Mouse (Mus musculus) midbrain, embryonic 14.5 days (tissue): ENCODE measurements around the gene Gucy1b2. TPM values are rescaled to one million over a fixed set of nuclear protein-coding genes. Genes with fewer than 3 reads are reported as not detected.

Source experiments
- ATAC-seq: fragments of 200-750 bp; cut with Nextera tagmentation; 2 replicates; pipeline ENCODE4 v1.8.0; 2017; ENCODE audit warnings: moderate number of reproducible peaks, moderate library complexity; ENCODE audit not compliant: low FRiP score, low TSS enrichment
- DNase-seq: peaks from one replicate; pipeline ENCODE4 v3.0.0-alpha.2; 2015
- H3K27ac ChIP-seq: fragments of 300-500 bp; sonication (generic); replicated peaks from 2 replicates; pipeline ENCODE4 v1.5.1; 2014; ENCODE audit warnings: mild to moderate bottlenecking, low read depth, low read length, moderate library complexity
- H3K27me3 ChIP-seq: fragments of 300-500 bp; sonication (generic); 2 replicates; pipeline ENCODE4 v1.6.1; 2014; ENCODE audit warnings: low read length, control low read depth, mixed read lengths; ENCODE audit not compliant: control insufficient read depth, insufficient read depth
- H3K36me3 ChIP-seq: fragments of 300-500 bp; sonication (generic); 2 replicates; pipeline ENCODE4 v1.6.1; 2014; ENCODE audit warnings: low read length, control low read depth; ENCODE audit not compliant: control insufficient read depth, insufficient read depth
- H3K4me1 ChIP-seq: fragments of 300-500 bp; sonication (generic); 2 replicates; pipeline ENCODE4 v1.6.1; 2014; ENCODE audit warnings: mild to moderate bottlenecking, antibody characterized with exemption, low read length, control low read depth; ENCODE audit not compliant: control insufficient read depth, insufficient read depth
- H3K4me2 ChIP-seq: fragments of 300-500 bp; sonication (generic); 2 replicates; pipeline ENCODE4 v1.6.1; 2014; ENCODE audit warnings: mild to moderate bottlenecking, low read length, moderate library complexity
- H3K4me3 ChIP-seq: fragments of 300-500 bp; sonication (generic); replicated peaks from 2 replicates; pipeline ENCODE4 v1.5.1; 2014; ENCODE audit warnings: low read depth, low read length
- H3K9ac ChIP-seq: fragments of 300-500 bp; sonication (generic); replicated peaks from 2 replicates; pipeline ENCODE4 v1.6.1; 2014; ENCODE audit warnings: mild to moderate bottlenecking, low read length, moderate library complexity
- H3K9me3 ChIP-seq: fragments of 300-500 bp; sonication (generic); 2 replicates; pipeline ENCODE4 v1.6.1; 2016; ENCODE audit warnings: low read length, control low read depth, mixed read lengths; ENCODE audit not compliant: control insufficient read depth
- WGBS: fragments of 180-500 bp; shearing (Covaris S2); extraction: QIAGEN DNeasy Blood & Tissue Kit; methylation state at CpG from one replicate; pipeline ENCODE4 v1.1.7; 2014; 5-methylcytosine and 5-hydroxymethylcytosine counted together
- polyA plus RNA-seq: library from polyadenylated mRNA; unstranded; fragments of >200 nt; fragmentation: Nextera tagmentation; extraction: Ambion mirVana; gene quantifications from 2 replicates; pipeline ENCODE4 v1.2.1, GENCODE M21; 2014

Gene Gucy1b2
- polyA plus RNA-seq, 1 experiment from 2014 or later: 1.0 TPM

- Histone ChIP-seq H3K9ac (no peak overlapping the region), H3K36me3 (no peaks in the 10 kb centered on the region), H3K27ac (no peak overlapping the region), H3K4me2 (no peak overlapping the region), H3K4me3 (no peak overlapping the region), H3K4me1 (peaks cover 14% of the 10 kb centered on the region), H3K9me3 (no peaks in the 10 kb centered on the region), H3K27me3 (no peaks in the 10 kb centered on the region)
- DNase-seq (no peak), ATAC-seq (no peak)
- WGBS: 70% methylated on average over 3 of the region's 3 CpGs
These were observed 2.0 kb downstream of the Gucy1b2 start for GRCm38 (mm10) chr14:62454136-62454535.

DNA sequence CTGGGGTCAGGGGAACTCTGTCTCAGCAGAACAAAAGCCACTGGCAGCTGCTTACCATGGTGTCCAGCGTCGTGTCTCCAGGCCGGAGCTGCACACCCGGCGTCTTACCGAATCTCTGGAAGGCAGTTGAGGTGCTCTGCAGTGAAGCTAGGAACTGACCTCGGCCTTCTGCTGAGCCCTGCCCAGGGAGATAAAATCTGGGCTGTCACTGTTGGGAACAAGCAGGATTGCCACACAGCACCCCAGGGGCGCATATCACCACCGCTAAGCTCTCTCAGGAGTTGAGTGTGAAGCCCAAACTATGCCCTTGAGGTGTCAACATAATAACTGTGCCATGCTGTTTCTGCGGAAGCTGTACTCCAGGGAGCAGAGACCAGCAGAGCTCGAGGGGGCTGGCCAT, 2.8 kb downstream of the Gucy1b2 start:
- no peak overlapping the region for H3K27ac ChIP-seq
- H3K27me3 ChIP-seq: no peaks in the 10 kb centered on the region
- no peaks in the 10 kb centered on the region for H3K36me3 ChIP-seq
- no peak overlapping the region for H3K9ac ChIP-seq
- no peaks in the 10 kb centered on the region for H3K9me3 ChIP-seq
- ATAC-seq (no peak), DNase-seq (no peak)
- no peak overlapping the region for H3K4me2 ChIP-seq
- H3K4me1 ChIP-seq: peaks cover 14% of the 10 kb centered on the region
- H3K4me3 ChIP-seq: no peak overlapping the region
- WGBS: 76% methylated on average over 11 of the region's 11 CpGs

DNA sequence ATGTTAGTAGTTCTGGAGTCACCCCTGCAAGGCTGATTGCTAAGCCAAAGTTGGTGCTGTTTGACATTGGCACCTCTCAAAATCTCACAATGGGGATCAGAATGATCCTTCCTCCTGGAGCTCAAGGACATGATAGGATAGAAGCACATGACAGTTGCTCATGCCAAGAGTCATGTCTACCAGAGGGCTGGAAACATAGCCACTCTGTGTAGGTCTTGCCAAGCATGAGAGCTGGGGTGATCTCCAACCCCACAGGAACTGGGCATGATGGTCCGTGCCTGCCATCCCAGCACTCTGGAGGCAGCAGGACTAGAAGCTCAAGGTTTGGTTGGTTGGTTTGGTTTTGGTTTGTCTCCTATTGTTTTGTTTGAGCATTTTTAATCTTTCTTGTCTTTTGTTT, 5.4 kb downstream of the Gucy1b2 start:
- Histone ChIP-seq H3K9ac (no peak overlapping the region), H3K27me3 (no peaks in the 10 kb centered on the region), H3K27ac (no peak overlapping the region), H3K4me2 (no peak overlapping the region), H3K9me3 (no peaks in the 10 kb centered on the region), H3K4me1 (peaks cover 6% of the 10 kb centered on the region; the same call in 1 of the 2 replicates), H3K36me3 (no peaks in the 10 kb centered on the region), H3K4me3 (no peak overlapping the region)
- ATAC-seq (no peak), DNase-seq (no peak)
- WGBS: 96% methylated on average over 1 of the region's 1 CpGs

DNA sequence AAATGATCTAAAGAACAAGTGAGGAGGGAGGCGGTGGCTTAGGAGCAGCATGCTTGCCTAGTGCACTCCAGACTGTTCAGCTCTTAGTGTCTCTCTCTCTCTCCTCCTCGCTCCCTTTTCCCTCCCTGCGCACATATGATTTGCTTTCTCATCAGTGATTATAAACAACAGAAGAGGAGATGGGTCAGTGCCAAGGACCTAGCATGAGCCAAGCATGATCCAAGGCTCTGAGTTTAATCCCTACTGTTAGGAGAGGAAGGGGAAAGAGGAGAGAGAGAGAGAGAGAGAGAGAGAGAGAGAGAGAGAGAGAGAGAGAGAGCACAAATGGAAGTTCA, 8.9 kb downstream of the Gucy1b2 start:
- H3K9me3 ChIP-seq: no peaks in the 10 kb centered on the region

DNA sequence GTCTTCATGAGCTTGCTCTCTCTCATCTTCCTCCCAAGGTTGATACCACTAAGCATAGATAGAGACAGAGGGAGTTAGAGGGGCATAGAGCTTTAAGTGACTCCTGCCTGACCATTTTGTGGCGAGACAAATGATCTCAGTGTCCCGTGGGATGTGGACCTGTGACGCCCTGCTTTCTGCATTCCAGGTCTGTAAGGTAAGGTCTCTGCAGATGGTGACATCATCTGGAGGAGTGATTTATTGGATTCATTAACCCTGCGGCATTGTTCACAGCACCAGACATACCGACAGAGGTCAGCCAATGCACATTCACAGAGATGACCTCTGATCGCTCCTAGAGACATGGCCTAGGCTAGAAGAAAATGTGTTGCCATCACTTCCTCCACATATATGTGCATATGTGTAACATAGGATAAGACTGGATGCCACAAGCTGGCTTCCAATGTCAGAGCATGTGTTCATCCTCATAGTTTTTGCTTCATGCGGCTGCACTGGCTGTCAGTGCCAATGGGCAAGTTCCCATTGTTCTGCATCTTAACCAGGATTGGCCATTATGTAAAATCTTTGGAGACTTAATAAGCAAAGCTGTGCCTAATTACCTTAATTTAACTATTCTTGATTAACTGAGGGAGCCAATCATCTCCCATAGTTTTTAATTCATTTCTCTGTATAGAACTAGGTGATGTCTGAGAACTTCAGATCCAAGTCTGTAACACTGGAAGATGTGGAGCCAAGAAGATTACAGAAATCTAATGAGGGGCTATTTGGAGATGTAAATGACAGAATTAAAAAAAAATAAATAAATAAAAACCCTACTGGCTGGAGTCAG, 9.5 kb downstream of the Gucy1b2 start:
- Histone ChIP-seq H3K4me2 (no peak overlapping the region), H3K4me3 (no peak overlapping the region), H3K27me3 (no peaks in the 10 kb centered on the region), H3K9ac (no peak overlapping the region), H3K27ac (no peak overlapping the region), H3K9me3 (no peaks in the 10 kb centered on the region), H3K4me1 (no peaks in the 10 kb centered on the region), H3K36me3 (no peaks in the 10 kb centered on the region)
- WGBS: 83% methylated on average over 7 of the region's 7 CpGs
- DNase-seq: no peak
- no peak for ATAC-seq

More for the DNA sequence above, 8.9 kb downstream of the Gucy1b2 start:
- DNase-seq (no peak), ATAC-seq (no peak)
- H3K4me2 ChIP-seq: no peak overlapping the region
- no peak overlapping the region for H3K9ac ChIP-seq
- H3K27ac ChIP-seq: no peak overlapping the region
- H3K36me3 ChIP-seq: no peaks in the 10 kb centered on the region
- no peak overlapping the region for H3K4me3 ChIP-seq
- 82% methylated on average over 3 of the region's 3 CpGs for WGBS
- no peaks in the 10 kb centered on the region for H3K27me3 ChIP-seq
- no peaks in the 10 kb centered on the region for H3K4me1 ChIP-seq

GRCm38 (mm10) chr14:62443840-62444430, 12.2 kb downstream of the Gucy1b2 start:
- WGBS: 91% methylated on average over 6 of the region's 6 CpGs
- no peak for ATAC-seq

GRCm38 (mm10) chr14:62442971-62443370, 13.1 kb downstream of the Gucy1b2 start:
- WGBS: 54% methylated on average over 1 of the region's 1 CpGs
- no peak overlapping the region for H3K9ac ChIP-seq
- DNase-seq: no peak

More at GRCm38 (mm10) chr14:62443840-62444430, 12.2 kb downstream of the Gucy1b2 start:
- H3K36me3 ChIP-seq: no peaks in the 10 kb centered on the region
- no peaks in the 10 kb centered on the region for H3K9me3 ChIP-seq
- H3K4me3 ChIP-seq: no peak overlapping the region
- H3K4me2 ChIP-seq: no peak overlapping the region
- no peaks in the 10 kb centered on the region for H3K4me1 ChIP-seq
- H3K9ac ChIP-seq: no peak overlapping the region
- no peak for DNase-seq
- no peak overlapping the region for H3K27ac ChIP-seq
- H3K27me3 ChIP-seq: no peaks in the 10 kb centered on the region

DNA sequence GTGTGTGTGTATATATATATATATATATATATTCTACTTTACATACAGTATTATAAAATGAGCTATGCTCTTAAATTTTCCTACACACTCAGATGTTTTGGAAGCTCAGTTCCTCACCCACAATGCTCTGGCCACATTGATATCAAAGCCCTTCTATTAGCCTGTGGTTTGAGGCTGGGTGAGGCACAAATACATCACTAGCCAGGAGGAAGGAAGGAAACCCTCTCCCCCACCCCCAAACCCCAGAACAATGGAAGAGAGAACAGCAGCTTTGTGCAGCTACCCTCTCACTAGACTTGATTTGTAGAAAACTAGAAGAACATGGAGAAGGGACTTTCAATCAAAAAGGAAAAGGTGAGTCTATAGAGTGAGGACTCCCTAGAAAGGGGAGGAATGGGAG, 16.1 kb downstream of the Gucy1b2 start:
- Histone ChIP-seq H3K9me3 (no peaks in the 10 kb centered on the region), H3K9ac (no peak overlapping the region), H3K27ac (no peak overlapping the region), H3K4me1 (no peaks in the 10 kb centered on the region), H3K36me3 (no peaks in the 10 kb centered on the region), H3K4me2 (no peak overlapping the region), H3K27me3 (no peaks in the 10 kb centered on the region), H3K4me3 (no peak overlapping the region)
- ATAC-seq (no peak), DNase-seq (no peak)

More at GRCm38 (mm10) chr14:62442971-62443370, 13.1 kb downstream of the Gucy1b2 start:
- Histone ChIP-seq H3K27me3 (no peaks in the 10 kb centered on the region), H3K4me2 (no peak overlapping the region), H3K4me1 (no peaks in the 10 kb centered on the region), H3K9me3 (no peaks in the 10 kb centered on the region), H3K27ac (no peak overlapping the region), H3K36me3 (no peaks in the 10 kb centered on the region), H3K4me3 (no peak overlapping the region)
- no peak for ATAC-seq

GRCm38 (mm10) chr14:62438236-62438635, 17.9 kb downstream of the Gucy1b2 start:
- Histone ChIP-seq H3K27ac (no peak overlapping the region), H3K4me3 (no peak overlapping the region), H3K27me3 (no peaks in the 10 kb centered on the region), H3K4me1 (no peaks in the 10 kb centered on the region), H3K4me2 (no peak overlapping the region), H3K9me3 (no peaks in the 10 kb centered on the region), H3K9ac (no peak overlapping the region), H3K36me3 (no peaks in the 10 kb centered on the region)
- 92% methylated on average over 4 of the region's 4 CpGs for WGBS
- DNase-seq: no peak
- no peak for ATAC-seq
